11 mouse cellular contexts compared by ENCODE assay signal in the genomic region with DNA sequence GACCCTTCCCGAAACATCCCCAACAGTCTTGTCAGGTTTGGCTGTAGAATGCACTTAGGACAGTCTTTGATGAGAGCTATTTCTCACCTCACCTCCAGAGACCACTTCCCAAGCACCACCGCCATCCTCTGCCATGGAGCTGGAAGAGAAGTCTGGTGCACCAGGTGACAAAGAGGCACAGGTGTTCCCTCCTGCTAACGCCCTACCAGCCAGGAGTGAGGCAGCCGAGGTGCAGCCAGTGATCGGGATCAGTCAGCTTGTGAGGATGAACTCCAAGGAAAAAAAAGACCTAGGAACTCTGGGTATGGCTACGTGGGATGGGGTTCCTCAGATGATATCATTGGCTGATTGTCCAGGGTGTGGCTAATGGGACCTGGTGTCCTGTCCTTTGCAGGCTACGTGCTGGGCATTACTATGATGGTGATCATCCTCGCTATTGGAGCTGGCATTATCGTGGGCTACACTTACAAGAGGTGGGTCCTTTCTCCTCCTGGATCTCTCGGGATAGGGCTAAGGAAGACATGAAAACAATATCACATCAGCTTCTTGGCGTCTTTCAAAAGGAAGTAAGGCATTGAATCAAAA. TPM values are rescaled to one million over a fixed set of nuclear protein-coding genes. Genes with fewer than 3 reads are reported as not detected.
DNase-seq lines count a peak whose midpoint lies in the region; ATAC-seq and TF ChIP-seq lines count a peak whose summit lies in the region.
"Had no signal": no experiment of that assay in that cellular context is flagged by ENCODE, and none has a peak within 500 bp of the region (broad histone marks: within the 10 kb centered on the region; RNA-seq: fewer than 3 reads in every experiment).

No protein-coding gene starts in this region.

- peaks cover 35% of the 10 kb centered on the region for H3K36me3 ChIP-seq in heart, adult 2 months (ENCODE audit: control insufficient read depth, insufficient read depth, low read length)
- H3K36me3 ChIP-seq in kidney, postnatal 0 days (ENCODE audit: insufficient read depth, low read length): no peaks in the 10 kb centered on the region
- no peaks in the 10 kb centered on the region for H3K36me3 ChIP-seq in kidney, embryonic 15.5 days
- peaks cover 12% of the 10 kb centered on the region; the same call in 1 of the 2 replicates for H3K36me3 ChIP-seq in thymus, adult 2 months (ENCODE audit: control insufficient read depth, insufficient read depth, low read length)
- no peaks in the 10 kb centered on the region for H3K36me3 ChIP-seq in stomach, postnatal 0 days (ENCODE audit: control insufficient read depth, insufficient read depth, low read length)
- H3K36me3 ChIP-seq: lung, embryonic 15.5 days had no signal

- TF ChIP-seq EP300 in heart, adult 2 months (IDR thresholded peaks at IDR 0.05; ENCODE audit: insufficient read depth, low read depth, low read length): no peak
- no peak for TF ChIP-seq EP300 in stomach, postnatal 0 days (optimal IDR thresholded peaks at IDR 0.05)

- H3K9me3 ChIP-seq in kidney, postnatal 0 days (replicated peaks; ENCODE audit: low read length): no peaks in the 10 kb centered on the region
- H3K9me3 ChIP-seq in kidney, embryonic 15.5 days (replicated peaks): no peaks in the 10 kb centered on the region
- no peaks in the 10 kb centered on the region for H3K9me3 ChIP-seq in stomach, postnatal 0 days (ENCODE audit: control insufficient read depth, low read length)
- H3K9me3 ChIP-seq: lung, embryonic 15.5 days had no signal

- H3K9ac ChIP-seq in heart, adult 2 months (ENCODE audit: low read depth, low read length): no peak overlapping the region; the same call in 1 of the 2 replicates
- H3K9ac ChIP-seq in kidney, postnatal 0 days (ENCODE audit: low read depth, low read length): no peak overlapping the region
- no peak overlapping the region for H3K9ac ChIP-seq in kidney, embryonic 15.5 days
- H3K9ac ChIP-seq in stomach, postnatal 0 days (ENCODE audit: low read length): no peak overlapping the region
- H3K9ac ChIP-seq: lung, embryonic 15.5 days had no signal

- no peaks in the 10 kb centered on the region for H3K79me2 ChIP-seq in heart, adult 2 months (replicated peaks; ENCODE audit: control insufficient read depth, insufficient read depth, low read length)

- no peak for TF ChIP-seq CTCF in heart, adult 2 months (IDR thresholded peaks at IDR 0.05)
- TF ChIP-seq CTCF in kidney, postnatal 0 days (IDR thresholded peaks at IDR 0.05; ENCODE audit: low read depth): no peak
- no peak for TF ChIP-seq CTCF in thymus, adult 2 months (IDR thresholded peaks at IDR 0.05; ENCODE audit: borderline replicate concordance, control insufficient read depth, extremely low read depth, insufficient read depth, low read length, poor library complexity)
- TF ChIP-seq CTCF in stomach, postnatal 0 days (IDR thresholded peaks at IDR 0.05; ENCODE audit: low read depth): no peak

- H3K4me3 ChIP-seq in heart, adult 2 months: peak overlapping the region; percentile 24; the same call in 1 of the 2 replicates
- no peak overlapping the region for H3K4me3 ChIP-seq in kidney, postnatal 0 days (replicated peaks; ENCODE audit: low read depth, low read length)
- H3K4me3 ChIP-seq in kidney, embryonic 15.5 days (replicated peaks): no peak overlapping the region
- no peak overlapping the region for H3K4me3 ChIP-seq in thymus, adult 2 months (ENCODE audit: control insufficient read depth, insufficient read depth, low read length)
- H3K4me3 ChIP-seq in stomach, postnatal 0 days (ENCODE audit: low read depth, low read length): no peak overlapping the region

- 76% methylated on average over 11 of the region's 11 CpGs for WGBS in heart, adult 2 months
- WGBS in kidney, postnatal 0 days: 92% methylated on average over 11 of the region's 11 CpGs
- WGBS in kidney, embryonic 15.5 days: 85% methylated on average over 11 of the region's 11 CpGs
- 88% methylated on average over 11 of the region's 11 CpGs for WGBS in thymus, adult 2 months
- 92% methylated on average over 11 of the region's 11 CpGs for WGBS in stomach, postnatal 0 days

- no peak for TF ChIP-seq POLR2A in heart, adult 2 months (IDR thresholded peaks at IDR 0.05; ENCODE audit: insufficient read depth, low read depth, low read length)
- TF ChIP-seq POLR2A in thymus, adult 2 months (IDR thresholded peaks at IDR 0.05; ENCODE audit: control insufficient read depth, extremely low read depth, insufficient read depth, low read length, poor library complexity): no peak

- no peak for ATAC-seq in kidney, postnatal 0 days (replicated peaks; ENCODE audit: low FRiP score, low read depth)
- no peak for ATAC-seq in kidney, embryonic 15.5 days (replicated peaks; ENCODE audit: low FRiP score)
- no peak for ATAC-seq in stomach, postnatal 0 days (ENCODE audit: low FRiP score, low TSS enrichment)
- ATAC-seq in monocyte, adult 5-6 weeks (replicated peaks; ENCODE audit: insufficient number of reproducible peaks, low FRiP score, low TSS enrichment, poor library complexity, severe bottlenecking): no peak

- intact Hi-C loops in heart, adult 2 months (cut with DNase I): loop anchor here (5.0 kb wide), 2 partner anchors 74 to 119 kb away; partner anchors contain the start of genes Limk2 and Rnf185

- H3K27me3 ChIP-seq in heart, adult 2 months (ENCODE audit: control insufficient read depth, insufficient read depth, low read length): no peaks in the 10 kb centered on the region
- H3K27me3 ChIP-seq in kidney, postnatal 0 days (ENCODE audit: insufficient read depth, low read length): no peaks in the 10 kb centered on the region
- H3K27me3 ChIP-seq in kidney, embryonic 15.5 days: no peaks in the 10 kb centered on the region
- no peaks in the 10 kb centered on the region for H3K27me3 ChIP-seq in thymus, adult 2 months (ENCODE audit: control insufficient read depth, insufficient read depth, low read length)
- no peaks in the 10 kb centered on the region for H3K27me3 ChIP-seq in stomach, postnatal 0 days (ENCODE audit: control insufficient read depth, insufficient read depth, low read length)
- H3K27me3 ChIP-seq: lung, embryonic 15.5 days; Patski had no signal

- H3K27ac ChIP-seq in heart, adult 2 months: peak overlapping the region; percentile 94
- peak overlapping the region; percentile 91 for H3K27ac ChIP-seq in kidney, postnatal 0 days
- H3K27ac ChIP-seq in kidney, embryonic 15.5 days: no peak overlapping the region
- H3K27ac ChIP-seq in thymus, adult 2 months (ENCODE audit: control insufficient read depth, insufficient read depth, low read length): peak overlapping the region; percentile 85; the same call in 1 of the 2 replicates
- H3K27ac ChIP-seq in stomach, postnatal 0 days (replicated peaks): peak overlapping the region; percentile 65; the same call in 1 of the 2 replicates

- no peak overlapping the region for H3K4me2 ChIP-seq in kidney, postnatal 0 days (ENCODE audit: low read length)
- no peak overlapping the region for H3K4me2 ChIP-seq in kidney, embryonic 15.5 days
- H3K4me2 ChIP-seq in stomach, postnatal 0 days (replicated peaks; ENCODE audit: low read depth): no peak overlapping the region

- no peak for DNase-seq in heart, adult 2 months
- no peak for DNase-seq in heart, postnatal 4 days
- DNase-seq in kidney, postnatal 0 days (ENCODE audit: low spot score): no peak
- no peak for DNase-seq in thymus, adult 2 months
- DNase-seq in thymus, postnatal 0 days (ENCODE audit: low spot score): no peak
- no peak for DNase-seq in stomach, postnatal 0 days (ENCODE audit: low spot score)
- DNase-seq: kidney, postnatal 25 days had no signal

- H3K4me1 ChIP-seq in heart, adult 2 months (ENCODE audit: control insufficient read depth, insufficient read depth, low read length): peaks cover 47% of the 10 kb centered on the region
- H3K4me1 ChIP-seq in kidney, postnatal 0 days (replicated peaks; ENCODE audit: insufficient read depth, low read length): peaks cover 5% of the 10 kb centered on the region
- peaks cover 56% of the 10 kb centered on the region for H3K4me1 ChIP-seq in kidney, embryonic 15.5 days
- H3K4me1 ChIP-seq in thymus, adult 2 months (replicated peaks; ENCODE audit: control insufficient read depth, insufficient read depth, low read length): peaks cover 56% of the 10 kb centered on the region
- peaks cover 23% of the 10 kb centered on the region for H3K4me1 ChIP-seq in stomach, postnatal 0 days (replicated peaks; ENCODE audit: control insufficient read depth, insufficient read depth)

RNA-seq across cellular contexts. Expression of gene Pik3ip1, which starts 3.0 kb away (rescaled TPM):
- 10 to 100 TPM; 29.4 to 36.4 TPM for total RNA-seq in heart, adult 2 months (2021)
- 29.5 and 36.2 TPM in 2 replicates for polyA plus RNA-seq in heart, adult 2 months (2012; rRNA removed)
- 10 to 100 TPM; 11.7 to 12.0 TPM for total RNA-seq in heart, postnatal 4 days (2021)
- 14.8 and 15.0 TPM in 2 replicates for polyA plus RNA-seq in kidney, postnatal 0 days (2015; fragmentation: Nextera tagmentation; extraction: Ambion mirVana)
- 11.4 and 13.2 TPM in 2 replicates for polyA plus RNA-seq in kidney, embryonic 15.5 days (2015; fragmentation: Nextera tagmentation; extraction: Ambion mirVana)
- 151 and 153 TPM in 2 replicates for polyA plus RNA-seq in thymus, adult 2 months (2012; rRNA removed)
- polyA plus RNA-seq in thymus, postnatal 0 days (2015; fragmentation: Nextera tagmentation; extraction: Ambion mirVana): 90.2 and 94.4 TPM in 2 replicates
- polyA plus RNA-seq in stomach, postnatal 0 days (2015; fragmentation: Nextera tagmentation; extraction: Ambion mirVana): 8.9 and 9.0 TPM in 2 replicates
- 17.3 to 18.3 TPM (median 18.0 TPM) in 3 replicates for total RNA-seq in monocyte, adult 5-6 weeks (2017)

RNA-seq across cellular contexts. Expression of gene Patz1, which starts 44.5 kb away (rescaled TPM):
- 10 to 100 TPM; 19.4 to 30.8 TPM for total RNA-seq in heart, adult 2 months (2021)
- 16.3 and 19.9 TPM in 2 replicates for polyA plus RNA-seq in heart, adult 2 months (2012; rRNA removed)
- total RNA-seq in heart, postnatal 4 days (2021): 10 to 100 TPM; 38.5 to 41.6 TPM
- polyA plus RNA-seq in kidney, postnatal 0 days (2015; fragmentation: Nextera tagmentation; extraction: Ambion mirVana): 47.8 and 51.0 TPM in 2 replicates
- polyA plus RNA-seq in kidney, embryonic 15.5 days (2015; fragmentation: Nextera tagmentation; extraction: Ambion mirVana): 57.3 and 60.4 TPM in 2 replicates
- 216 and 243 TPM in 2 replicates for polyA plus RNA-seq in thymus, adult 2 months (2012; rRNA removed)
- 87.6 and 91.1 TPM in 2 replicates for polyA plus RNA-seq in thymus, postnatal 0 days (2015; fragmentation: Nextera tagmentation; extraction: Ambion mirVana)
- polyA plus RNA-seq in stomach, postnatal 0 days (2015; fragmentation: Nextera tagmentation; extraction: Ambion mirVana): 12.2 and 14.1 TPM in 2 replicates
- 14.9 to 26.0 TPM (median 20.6 TPM) in 3 replicates for total RNA-seq in monocyte, adult 5-6 weeks (2017)
